Mouse (Mus musculus) myocyte (in vitro differentiated cells): ENCODE measurements around the gene Ifit3.

Experiments
- E2F4 ChIP-seq: IDR thresholded peaks from one replicate; pipeline ENCODE4 v1.6.1; 2011; ENCODE audit warnings: mild to moderate bottlenecking, control low read depth, moderate library complexity; ENCODE audit not compliant: insufficient read depth
- MAX ChIP-seq: IDR thresholded peaks from one replicate; pipeline ENCODE4 v1.6.1; 2011; ENCODE audit warnings: low read depth, mild to moderate bottlenecking, control low read depth
- POLR2A ChIP-seq: IDR thresholded peaks from one replicate; pipeline ENCODE4 v1.6.1; 2011; ENCODE audit warnings: low read depth, mild to moderate bottlenecking, control low read depth, moderate library complexity; ENCODE audit not compliant: insufficient read length
- POLR2AphosphoS2 ChIP-seq: IDR thresholded peaks from one replicate; pipeline ENCODE4 v1.6.1; 2011; ENCODE audit warnings: low read depth, control low read depth; ENCODE audit not compliant: insufficient read length
- TCF12 ChIP-seq: IDR thresholded peaks from one replicate; pipeline ENCODE4 v1.6.1; 2011; ENCODE audit warnings: mild to moderate bottlenecking, control low read depth; ENCODE audit not compliant: poor library complexity, insufficient read depth, severe bottlenecking
- TCF3 ChIP-seq: IDR thresholded peaks from one replicate; pipeline ENCODE4 v1.6.1; 2011; ENCODE audit warnings: low read depth, control low read depth; ENCODE audit not compliant: insufficient read length

DNA sequence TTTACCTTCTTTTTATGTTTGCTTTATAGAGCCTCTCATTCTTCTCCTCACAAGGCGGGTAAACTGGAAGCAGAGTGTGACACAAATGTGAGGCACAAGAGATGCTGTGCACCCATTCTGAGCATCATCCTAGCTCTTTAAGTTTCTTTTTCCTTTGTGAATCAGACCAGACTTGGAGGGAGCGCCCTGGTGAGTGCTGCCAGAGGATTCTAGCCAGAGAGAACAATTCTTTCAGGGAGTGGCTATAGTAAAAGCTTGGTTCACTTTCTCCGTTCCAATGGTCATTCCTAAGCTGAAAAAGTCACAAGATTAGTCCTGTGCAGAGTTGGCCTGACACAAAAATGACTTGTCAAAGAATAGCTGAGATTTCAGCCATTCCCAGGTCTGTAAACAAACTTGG lies 26.7 kb upstream of the Ifit3 start:
- TF ChIP-seq MAX (no peak), E2F4 (no peak), POLR2AphosphoS2 (no peak), TCF12 (no peak), POLR2A (no peak), TCF3 (no peak)
